Mouse (Mus musculus): ENCODE results near the gene Nup62.

The Nup62 gene

GRCm38 (mm10) chr7:44849416-44850111 lies 33.7 kb downstream of the Nup62 start:
- WGBS, result under 1% methylated on average over 41 of the region's 41 CpGs

GRCm38 (mm10) chr7:44850146-44850545 lies 34.3 kb downstream of the Nup62 start:
- under 1% methylated on average over 33 of the region's 33 CpGs for WGBS

GRCm38 (mm10) chr7:44850789-44851624 lies 35.1 kb downstream of the Nup62 start:
- WGBS, result 46% methylated on average over 8 of the region's 8 CpGs

- 91% methylated on average over 12 of the region's 12 CpGs for WGBS
Observed at GRCm38 (mm10) chr7:44851625-44852234, 35.8 kb downstream of the Nup62 start.

- 90% methylated on average over 36 of the region's 36 CpGs for WGBS
Observed at GRCm38 (mm10) chr7:44852259-44853027, 36.6 kb downstream of the Nup62 start.

GRCm38 (mm10) chr7:44853065-44853464 lies 37.2 kb downstream of the Nup62 start:
- 91% methylated on average over 2 of the region's 2 CpGs for WGBS

- WGBS, result 35% methylated on average over 26 of the region's 26 CpGs
Observed at GRCm38 (mm10) chr7:44853596-44854355, 37.9 kb downstream of the Nup62 start.

GRCm38 (mm10) chr7:44854356-44855031 lies 38.6 kb downstream of the Nup62 start:
- WGBS, result 11% methylated on average over 45 of the region's 45 CpGs

GRCm38 (mm10) chr7:44855036-44855435 lies 39.1 kb downstream of the Nup62 start:
- 24% methylated on average over 10 of the region's 10 CpGs for WGBS

- 61% methylated on average over 9 of the region's 9 CpGs for WGBS
Observed at GRCm38 (mm10) chr7:44856265-44856916, 40.5 kb downstream of the Nup62 start.

- WGBS, result under 1% methylated on average over 32 of the region's 32 CpGs
Observed at GRCm38 (mm10) chr7:44857042-44857552, 41.2 kb downstream of the Nup62 start, which contains the start of gene Pnkp. Gene Pnkp (plus strand): TSS chr7:44857139.

GRCm38 (mm10) chr7:44857905-44858304 lies 42.0 kb downstream of the Nup62 start:
- WGBS, result 22% methylated on average over 8 of the region's 8 CpGs

GRCm38 (mm10) chr7:44859896-44860295 lies 44.0 kb downstream of the Nup62 start:
- 83% methylated on average over 11 of the region's 11 CpGs for WGBS

- 40% methylated on average over 22 of the region's 22 CpGs for WGBS
Observed at GRCm38 (mm10) chr7:44860576-44861428, 44.9 kb downstream of the Nup62 start.

GRCm38 (mm10) chr7:44861429-44861816 lies 45.5 kb downstream of the Nup62 start:
- WGBS, result 74% methylated on average over 14 of the region's 14 CpGs

GRCm38 (mm10) chr7:44862434-44862833 lies 46.5 kb downstream of the Nup62 start:
- 35% methylated on average over 8 of the region's 8 CpGs for WGBS

GRCm38 (mm10) chr7:44863210-44863609 lies 47.3 kb downstream of the Nup62 start:
- 80% methylated on average over 14 of the region's 14 CpGs for WGBS

GRCm38 (mm10) chr7:44863982-44864494 lies 48.1 kb downstream of the Nup62 start:
- WGBS, result 71% methylated on average over 11 of the region's 11 CpGs

Measured in cerebral cortex, adult 2 months (tissue).